In genomic region chr1:73160199-73160598, GRCm38 (mm10) we compare ENCODE assay signal across 28 mouse cellular contexts.
DNase-seq lines count a peak whose midpoint lies in the region; ATAC-seq and TF ChIP-seq lines count a peak whose summit lies in the region.
"Had no signal": no experiment of that assay in that cellular context is flagged by ENCODE, and none has a peak within 500 bp of the region (broad histone marks: within the 10 kb centered on the region; RNA-seq: fewer than 3 reads in every experiment).

No protein-coding gene starts in this region.

- DNase-seq in frontal cortex, postnatal 14 days (ENCODE audit: low spot score in 2 of 2) = no peak
- DNase-seq in brain, adult 2 months (ENCODE audit: low read depth, low spot score) = peak; percentile 57
- no peak for DNase-seq in stomach, postnatal 0 days (ENCODE audit: low spot score)
- DNase-seq in thymus, postnatal 14 days = no peak
- no peak for DNase-seq in hindbrain, embryonic 11.5 days (ENCODE audit: low spot score)
- DNase-seq: adrenal gland, adult 8-10 months; adrenal gland, postnatal 14 days; adrenal gland, postnatal 36 days; B cell, adult 2 months; cerebellum, adult 11 months; cerebellum, adult 18-20 months; cerebellum, adult 8-10 months; cerebellum, adult 9-11 months; cerebellum, postnatal 14 days; cerebellum, postnatal 36 days; embryo, embryonic 11 days had no signal

- no peak overlapping the region for H3K4me2 ChIP-seq in stomach, postnatal 0 days (replicated peaks; ENCODE audit: low read depth)
- no peak overlapping the region for H3K4me2 ChIP-seq in hindbrain, embryonic 11.5 days (replicated peaks; ENCODE audit: low read depth, low read length)
- H3K4me2 ChIP-seq: embryonic facial prominence, embryonic 13.5 days; embryonic facial prominence, embryonic 15.5 days; forebrain, embryonic 12.5 days had no signal

- peak; percentile 96 for ATAC-seq in frontal cortex, adult (ENCODE audit: low TSS enrichment)
- ATAC-seq in stomach, postnatal 0 days (ENCODE audit: low FRiP score, low TSS enrichment) = no peak
- ATAC-seq in hindbrain, embryonic 11.5 days (ENCODE audit: low FRiP score) = no peak
- ATAC-seq: activated CD4-positive, CD25-positive, alpha-beta regulatory T cell, adult 4 months; CD4-positive, CD25-positive, alpha-beta regulatory T cell, adult 4 months; forebrain, embryonic 14.5 days; forebrain, embryonic 16.5 days; Patski had no signal

- no peak overlapping the region for H3K9ac ChIP-seq in stomach, postnatal 0 days (ENCODE audit: low read length)
- H3K9ac ChIP-seq in hindbrain, embryonic 11.5 days (ENCODE audit: low read depth, low read length) = no peak overlapping the region
- H3K9ac ChIP-seq: embryonic facial prominence, embryonic 13.5 days; embryonic facial prominence, embryonic 15.5 days; forebrain, embryonic 12.5 days had no signal

- 87% methylated on average over 3 of the region's 3 CpGs for WGBS in stomach, postnatal 0 days
- 92% methylated on average over 3 of the region's 3 CpGs for WGBS in hindbrain, embryonic 11.5 days

- no peaks in the 10 kb centered on the region for H3K4me1 ChIP-seq in stomach, postnatal 0 days (replicated peaks; ENCODE audit: control insufficient read depth, insufficient read depth)
- no peaks in the 10 kb centered on the region for H3K4me1 ChIP-seq in hindbrain, embryonic 11.5 days (replicated peaks; ENCODE audit: control insufficient read depth, insufficient read depth, low read length)
- H3K4me1 ChIP-seq: embryonic facial prominence, embryonic 13.5 days; embryonic facial prominence, embryonic 15.5 days; forebrain, embryonic 12.5 days had no signal

- no peak overlapping the region for H3K4me3 ChIP-seq in stomach, postnatal 0 days (ENCODE audit: low read depth, low read length)
- H3K4me3 ChIP-seq in hindbrain, embryonic 11.5 days (ENCODE audit: low read depth, low read length) = no peak overlapping the region
- H3K4me3 ChIP-seq: embryonic facial prominence, embryonic 13.5 days; embryonic facial prominence, embryonic 15.5 days; erythroblast, embryonic 14.5 days; forebrain, embryonic 10.5 days; forebrain, embryonic 12.5 days had no signal

- no peak for TF ChIP-seq EP300 in stomach, postnatal 0 days (optimal IDR thresholded peaks at IDR 0.05)

- H3K27ac ChIP-seq in stomach, postnatal 0 days (replicated peaks) = 0 out of 2 replicates have a peak overlapping the region, but pooled peaks have one; percentile 50
- no peak overlapping the region for H3K27ac ChIP-seq in hindbrain, embryonic 11.5 days (ENCODE audit: low read depth, low read length)
- H3K27ac ChIP-seq: embryonic facial prominence, embryonic 13.5 days; embryonic facial prominence, embryonic 15.5 days; forebrain, embryonic 10.5 days; forebrain, embryonic 12.5 days had no signal

- H3K36me3 ChIP-seq in stomach, postnatal 0 days (ENCODE audit: control insufficient read depth, insufficient read depth, low read length) = no peaks in the 10 kb centered on the region
- H3K36me3 ChIP-seq in hindbrain, embryonic 11.5 days (ENCODE audit: control insufficient read depth, insufficient read depth, low read length) = no peaks in the 10 kb centered on the region
- H3K36me3 ChIP-seq: embryonic facial prominence, embryonic 13.5 days; embryonic facial prominence, embryonic 15.5 days; forebrain, embryonic 10.5 days; forebrain, embryonic 12.5 days; G1E had no signal

- no peaks in the 10 kb centered on the region for H3K9me3 ChIP-seq in stomach, postnatal 0 days (ENCODE audit: control insufficient read depth, low read length)
- H3K9me3 ChIP-seq in hindbrain, embryonic 11.5 days (ENCODE audit: control insufficient read depth, low read length) = no peaks in the 10 kb centered on the region
- H3K9me3 ChIP-seq: embryonic facial prominence, embryonic 13.5 days; embryonic facial prominence, embryonic 15.5 days; forebrain, embryonic 10.5 days; forebrain, embryonic 12.5 days; G1E had no signal

- no peak for TF ChIP-seq CTCF in stomach, postnatal 0 days (IDR thresholded peaks at IDR 0.05; ENCODE audit: low read depth)

- H3K27me3 ChIP-seq in stomach, postnatal 0 days (ENCODE audit: control insufficient read depth, insufficient read depth, low read length) = no peaks in the 10 kb centered on the region
- no peaks in the 10 kb centered on the region for H3K27me3 ChIP-seq in hindbrain, embryonic 11.5 days (ENCODE audit: control insufficient read depth, insufficient read depth, low read length)
- H3K27me3 ChIP-seq: embryonic facial prominence, embryonic 13.5 days; embryonic facial prominence, embryonic 15.5 days; forebrain, embryonic 12.5 days; Patski had no signal
